Mouse (Mus musculus): Measurements from ENCODE around the gene Ear14. TPM values are rescaled to one million over a fixed set of nuclear protein-coding genes. Genes with fewer than 3 reads are reported as not detected.

The Ear14 gene
- not detected in 2 replicates for polyA plus RNA-seq (2021; fragmentation: Nextera tagmentation)
- long read RNA-seq, experiment 1 = 0 reads
- long read RNA-seq, experiment 2 = 0 reads

GRCm38 (mm10) chr14:51203115-51203514 is at the start of gene Ear14:
Ear14 (plus strand) TSS chr14:51203391.

GRCm38 (mm10) chr14:51161976-51162375 is 41.2 kb upstream of the Ear14 start, which contains the start of gene Rnase2b:
Rnase2b (plus strand) TSS chr14:51162260.

GRCm38 (mm10) chr14:51199098-51200023 is 3.8 kb upstream of the Ear14 start, which contains the start of gene Ang2:
Ang2 (minus strand) TSS chr14:51199148.

Other genes starting within 250 kb of the Ear14 start
- 1.2 and 2.4 TPM in 2 replicates for gene Pnp2, start 247.4 kb upstream of the Ear14 start, polyA plus RNA-seq (2021; fragmentation: Nextera tagmentation)
- gene Rnase10, start 195.6 kb upstream of the Ear14 start, polyA plus RNA-seq (2021; fragmentation: Nextera tagmentation) = 0.11 and 0.23 TPM in 2 replicates
- not detected in 2 replicates for gene Rnase9, start 161.5 kb upstream of the Ear14 start, polyA plus RNA-seq (2021; fragmentation: Nextera tagmentation)
- gene Rnase11, start 153.2 kb upstream of the Ear14 start, polyA plus RNA-seq (2021; fragmentation: Nextera tagmentation) = not detected in 2 replicates
- gene Rnase12, start 145.7 kb upstream of the Ear14 start, polyA plus RNA-seq (2021; fragmentation: Nextera tagmentation) = 0.23 TPM in 1 of 2 replicates, not detected in the other
- not detected in 2 replicates for gene Olfr750, start 129.0 kb upstream of the Ear14 start, polyA plus RNA-seq (2021; fragmentation: Nextera tagmentation)
- 17.8 and 18.4 TPM in 2 replicates for gene Rnase4, start 112.3 kb upstream of the Ear14 start, polyA plus RNA-seq (2021; fragmentation: Nextera tagmentation)
- gene Ang, start 112.2 kb upstream of the Ear14 start, polyA plus RNA-seq (2021; fragmentation: Nextera tagmentation) = 4.1 and 4.4 TPM in 2 replicates
- gene Eddm3b, start 89.0 kb upstream of the Ear14 start, polyA plus RNA-seq (2021; fragmentation: Nextera tagmentation) = not detected in 2 replicates
- 0.39 and 1.0 TPM in 2 replicates for gene Rnase6, start 79.5 kb upstream of the Ear14 start, polyA plus RNA-seq (2021; fragmentation: Nextera tagmentation)
- 2.7 and 2.9 TPM in 2 replicates for gene Rnase1, start 56.6 kb upstream of the Ear14 start, polyA plus RNA-seq (2021; fragmentation: Nextera tagmentation)
- not detected in 2 replicates for gene Rnase2b, start 41.1 kb upstream of the Ear14 start, polyA plus RNA-seq (2021; fragmentation: Nextera tagmentation)
- not detected in 2 replicates for gene Ang2, start 4.2 kb upstream of the Ear14 start, polyA plus RNA-seq (2021; fragmentation: Nextera tagmentation)
- gene Rnase2a, start 52.7 kb downstream of the Ear14 start, polyA plus RNA-seq (2021; fragmentation: Nextera tagmentation) = not detected in 2 replicates
- gene Gm7247, start 158.4 kb downstream of the Ear14 start, polyA plus RNA-seq (2021; fragmentation: Nextera tagmentation) = not detected in 2 replicates
- not detected in 2 replicates for gene Vmn2r88, start 207.4 kb downstream of the Ear14 start, polyA plus RNA-seq (2021; fragmentation: Nextera tagmentation)
- gene Vmn2r89, start 248.5 kb downstream of the Ear14 start, polyA plus RNA-seq (2021; fragmentation: Nextera tagmentation) = not detected in 2 replicates

All from layer of hippocampus, adult 6 months (tissue).